Mouse (Mus musculus): ENCODE results near the gene Adh4. TPM values are rescaled to one million over a fixed set of nuclear protein-coding genes. Genes with fewer than 3 reads are reported as not detected.
"Not testable (repeated sequence)": the region's sequence is repeated elsewhere in the genome, so short reads cannot be mapped to it uniquely, and the experiment has no call there.

The Adh4 gene
- polyA plus RNA-seq, 1 experiment: not detected

DNA sequence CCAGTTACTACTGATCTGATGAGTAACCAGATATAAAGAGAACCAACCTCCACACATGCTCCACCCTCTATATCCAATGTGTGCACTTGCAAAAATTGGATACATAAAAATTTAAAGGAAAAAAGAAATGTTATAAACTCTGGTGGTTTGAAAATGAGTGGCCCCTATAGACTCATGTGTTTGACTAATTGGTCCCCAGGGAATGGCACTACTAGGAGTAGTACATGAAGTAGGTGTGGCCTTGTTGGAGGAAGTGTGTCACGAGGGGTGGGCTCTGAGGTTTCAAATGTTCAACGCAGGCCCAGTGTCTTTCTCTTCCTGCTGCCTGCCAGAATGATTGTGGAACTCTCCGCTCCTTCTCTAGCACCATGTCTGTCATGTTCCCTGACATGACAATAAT lies 46.6 kb downstream of the Adh4 start:
- H3K27me3 ChIP-seq (ENCODE audit: control insufficient read depth, insufficient read depth, low read length, poor library complexity, severe bottlenecking): no peaks in the 10 kb centered on the region
- no peaks in the 10 kb centered on the region for H3K9me3 ChIP-seq (replicated peaks; ENCODE audit: control insufficient read depth, insufficient read depth, low read length, poor library complexity, severe bottlenecking)
- no peak overlapping the region for H3K4me3 ChIP-seq (ENCODE audit: low read depth, low read length)
- H3K27ac ChIP-seq (ENCODE audit: insufficient read depth, low read length): no peak overlapping the region
- TF ChIP-seq CTCF (IDR thresholded peaks at IDR 0.05; ENCODE audit: low read depth, low read length) (no peak), EP300 (IDR thresholded peaks at IDR 0.05; ENCODE audit: insufficient read depth, low read depth, low read length) (no peak), POLR2A (IDR thresholded peaks at IDR 0.05; ENCODE audit: insufficient read depth, low read length) (no peak)
- peaks cover 50% of the 10 kb centered on the region for H3K36me3 ChIP-seq (ENCODE audit: control insufficient read depth, insufficient read depth, low read length, poor library complexity, severe bottlenecking)
- H3K9ac ChIP-seq (ENCODE audit: low read depth, poor library complexity, severe bottlenecking): no peak overlapping the region
- H3K4me1 ChIP-seq (ENCODE audit: control insufficient read depth, insufficient read depth, low read length): no peaks in the 10 kb centered on the region

DNA sequence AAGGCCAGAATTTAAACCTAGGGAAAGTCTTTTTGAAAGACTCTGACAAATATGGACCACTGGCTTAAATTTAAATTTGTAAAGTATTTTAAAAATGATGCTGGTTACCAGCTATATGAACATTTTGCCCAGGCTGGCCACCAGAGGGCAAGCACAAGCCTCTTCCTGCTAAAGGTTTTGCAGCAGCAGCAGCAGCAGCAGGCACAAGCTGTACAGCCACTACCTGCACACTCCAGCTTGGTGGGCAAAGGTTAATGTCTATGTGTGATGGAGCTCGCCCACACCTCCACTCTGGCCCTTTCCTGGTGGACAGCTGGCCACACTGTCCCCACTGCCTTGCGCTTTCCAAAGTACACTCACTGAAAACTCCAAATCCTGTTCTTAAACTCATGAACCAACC lies 47.9 kb downstream of the Adh4 start:
- Histone ChIP-seq H3K27ac (ENCODE audit: insufficient read depth, low read length) (no peak overlapping the region), H3K36me3 (ENCODE audit: control insufficient read depth, insufficient read depth, low read length, poor library complexity, severe bottlenecking) (peaks cover 52% of the 10 kb centered on the region), H3K4me3 (ENCODE audit: low read depth, low read length) (no peak overlapping the region), H3K4me1 (ENCODE audit: control insufficient read depth, insufficient read depth, low read length) (no peaks in the 10 kb centered on the region), H3K9me3 (replicated peaks; ENCODE audit: control insufficient read depth, insufficient read depth, low read length, poor library complexity, severe bottlenecking) (no peaks in the 10 kb centered on the region), H3K9ac (ENCODE audit: low read depth, poor library complexity, severe bottlenecking) (no peak overlapping the region), H3K27me3 (ENCODE audit: control insufficient read depth, insufficient read depth, low read length, poor library complexity, severe bottlenecking) (no peaks in the 10 kb centered on the region)
- TF ChIP-seq POLR2A (IDR thresholded peaks at IDR 0.05; ENCODE audit: insufficient read depth, low read length) (no peak), CTCF (IDR thresholded peaks at IDR 0.05; ENCODE audit: low read depth, low read length) (peak; percentile 32)

DNA sequence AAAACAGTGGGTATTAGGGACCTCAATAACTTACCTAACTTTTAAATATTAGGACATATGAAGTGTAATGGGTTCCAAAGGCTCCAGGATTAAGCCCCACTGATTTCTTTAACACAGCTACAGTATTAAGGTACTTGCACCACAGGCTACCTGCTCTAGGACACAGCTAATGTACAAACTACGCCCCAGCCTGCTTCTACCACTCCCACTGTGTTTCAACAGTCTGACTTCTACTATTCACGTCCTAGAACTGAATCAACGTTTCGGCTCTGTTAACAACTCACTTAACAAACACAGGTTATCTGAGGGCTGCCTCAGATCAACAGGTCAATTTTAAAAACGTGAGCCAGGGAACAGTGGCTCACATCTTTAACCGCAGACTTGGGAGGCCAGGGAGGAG lies 48.5 kb downstream of the Adh4 start:
- Histone ChIP-seq H3K9ac (ENCODE audit: low read depth, poor library complexity, severe bottlenecking) (no peak overlapping the region), H3K27ac (ENCODE audit: insufficient read depth, low read length) (no peak overlapping the region), H3K4me3 (ENCODE audit: low read depth, low read length) (no peak overlapping the region), H3K36me3 (ENCODE audit: control insufficient read depth, insufficient read depth, low read length, poor library complexity, severe bottlenecking) (peaks cover 53% of the 10 kb centered on the region), H3K9me3 (replicated peaks; ENCODE audit: control insufficient read depth, insufficient read depth, low read length, poor library complexity, severe bottlenecking) (no peaks in the 10 kb centered on the region), H3K27me3 (ENCODE audit: control insufficient read depth, insufficient read depth, low read length, poor library complexity, severe bottlenecking) (no peaks in the 10 kb centered on the region), H3K4me1 (ENCODE audit: control insufficient read depth, insufficient read depth, low read length) (no peaks in the 10 kb centered on the region)
- TF ChIP-seq CTCF (IDR thresholded peaks at IDR 0.05; ENCODE audit: low read depth, low read length) (no peak), POLR2A (IDR thresholded peaks at IDR 0.05; ENCODE audit: insufficient read depth, low read length) (no peak), EP300 (IDR thresholded peaks at IDR 0.05; ENCODE audit: insufficient read depth, low read depth, low read length) (no peak)

DNA sequence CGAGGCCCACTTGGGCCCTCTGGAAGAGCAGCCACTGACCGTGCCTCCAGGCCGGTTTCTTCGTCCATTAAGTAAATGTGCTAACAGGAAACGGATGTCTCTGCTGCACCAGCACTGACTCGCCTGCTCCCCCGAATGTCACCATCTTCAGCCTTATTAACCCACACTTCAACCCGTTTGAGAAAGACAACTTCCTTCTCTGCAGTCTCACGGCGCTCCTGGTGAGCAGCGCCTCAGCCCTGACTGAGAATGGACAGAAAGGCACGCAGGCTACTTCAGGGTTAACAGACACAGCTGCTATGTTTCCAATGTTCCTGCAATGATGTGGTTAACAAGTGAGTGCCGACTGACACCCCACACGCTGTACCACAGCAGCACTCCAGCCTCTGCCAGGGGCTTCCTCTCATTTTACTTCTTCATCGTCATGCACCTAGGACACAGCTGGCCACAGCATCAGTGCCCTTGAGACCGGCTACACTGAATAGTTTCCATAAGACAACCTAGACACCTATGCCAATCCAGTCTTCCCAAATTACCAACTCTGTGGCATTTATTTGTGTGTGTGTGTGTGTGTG lies 49.4 kb downstream of the Adh4 start:
- no peak for TF ChIP-seq CTCF (IDR thresholded peaks at IDR 0.05; ENCODE audit: low read depth, low read length)
- TF ChIP-seq EP300 (IDR thresholded peaks at IDR 0.05; ENCODE audit: insufficient read depth, low read depth, low read length): no peak
- no peak for TF ChIP-seq POLR2A (IDR thresholded peaks at IDR 0.05; ENCODE audit: insufficient read depth, low read length)
- Histone ChIP-seq H3K27me3 (ENCODE audit: control insufficient read depth, insufficient read depth, low read length, poor library complexity, severe bottlenecking) (no peaks in the 10 kb centered on the region), H3K4me1 (ENCODE audit: control insufficient read depth, insufficient read depth, low read length) (no peaks in the 10 kb centered on the region), H3K4me3 (ENCODE audit: low read depth, low read length) (no peak overlapping the region), H3K27ac (ENCODE audit: insufficient read depth, low read length) (no peak overlapping the region), H3K9ac (ENCODE audit: low read depth, poor library complexity, severe bottlenecking) (no peak overlapping the region), H3K9me3 (replicated peaks; ENCODE audit: control insufficient read depth, insufficient read depth, low read length, poor library complexity, severe bottlenecking) (no peaks in the 10 kb centered on the region), H3K36me3 (ENCODE audit: control insufficient read depth, insufficient read depth, low read length, poor library complexity, severe bottlenecking) (peaks cover 50% of the 10 kb centered on the region)

DNA sequence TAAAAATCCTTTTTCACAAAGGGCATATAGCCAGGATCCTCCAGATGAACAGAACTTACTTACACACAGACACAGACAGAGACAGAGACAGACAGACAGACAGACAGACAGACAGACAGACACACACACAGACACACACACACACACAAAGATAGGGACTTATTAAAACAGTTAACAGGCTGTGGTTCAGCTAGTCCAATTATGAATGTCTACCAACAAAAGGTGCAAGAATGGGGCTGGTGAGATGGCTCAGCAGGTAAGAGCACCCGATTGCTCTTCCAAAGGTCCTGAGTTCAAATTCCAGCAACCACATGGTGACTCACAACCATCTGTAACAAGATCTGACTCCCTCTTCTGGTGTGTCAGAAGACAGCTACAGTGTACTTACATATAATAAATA lies 51.4 kb downstream of the Adh4 start:
- not testable (repeated sequence) for H3K4me3 ChIP-seq (ENCODE audit: low read depth, low read length); H3K4me1 ChIP-seq (ENCODE audit: control insufficient read depth, insufficient read depth, low read length); H3K9me3 ChIP-seq (replicated peaks; ENCODE audit: control insufficient read depth, insufficient read depth, low read length, poor library complexity, severe bottlenecking); H3K9ac ChIP-seq (ENCODE audit: low read depth, poor library complexity, severe bottlenecking); H3K27ac ChIP-seq (ENCODE audit: insufficient read depth, low read length); H3K27me3 ChIP-seq (ENCODE audit: control insufficient read depth, insufficient read depth, low read length, poor library complexity, severe bottlenecking)
- peaks cover 41% of the 10 kb centered on the region for H3K36me3 ChIP-seq (ENCODE audit: control insufficient read depth, insufficient read depth, low read length, poor library complexity, severe bottlenecking)

DNA sequence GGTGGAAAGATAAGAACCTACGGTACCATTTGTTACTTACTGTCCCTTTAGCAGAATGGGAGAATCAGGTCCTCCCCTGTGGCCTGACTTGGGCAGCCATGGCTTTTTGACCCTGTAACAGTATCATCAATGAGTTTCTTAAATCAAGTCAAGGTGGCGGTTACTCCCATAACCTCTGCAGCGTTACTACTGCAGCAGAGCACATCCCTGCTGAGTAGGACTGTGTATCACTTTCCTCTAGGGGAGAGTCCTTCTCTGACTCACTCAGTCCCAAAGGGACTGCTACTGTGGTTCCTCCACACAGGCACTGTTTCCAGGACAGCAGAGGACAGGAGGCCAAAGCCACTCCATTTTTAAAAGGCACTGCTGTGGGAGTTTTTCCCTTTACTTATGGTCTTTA lies 55.8 kb downstream of the Adh4 start:
- Histone ChIP-seq H3K4me1 (ENCODE audit: control insufficient read depth, insufficient read depth, low read length) (no peaks in the 10 kb centered on the region), H3K9me3 (replicated peaks; ENCODE audit: control insufficient read depth, insufficient read depth, low read length, poor library complexity, severe bottlenecking) (no peaks in the 10 kb centered on the region), H3K27ac (ENCODE audit: insufficient read depth, low read length) (no peak overlapping the region), H3K4me3 (ENCODE audit: low read depth, low read length) (no peak overlapping the region), H3K36me3 (ENCODE audit: control insufficient read depth, insufficient read depth, low read length, poor library complexity, severe bottlenecking) (peaks cover 36% of the 10 kb centered on the region), H3K9ac (ENCODE audit: low read depth, poor library complexity, severe bottlenecking) (no peak overlapping the region), H3K27me3 (ENCODE audit: control insufficient read depth, insufficient read depth, low read length, poor library complexity, severe bottlenecking) (no peaks in the 10 kb centered on the region)
- TF ChIP-seq POLR2A (IDR thresholded peaks at IDR 0.05; ENCODE audit: insufficient read depth, low read length): no peak
- TF ChIP-seq EP300 (IDR thresholded peaks at IDR 0.05; ENCODE audit: insufficient read depth, low read depth, low read length): no peak
- TF ChIP-seq CTCF (IDR thresholded peaks at IDR 0.05; ENCODE audit: low read depth, low read length): no peak
